Comparison of ENCODE assay signal across 13 mouse cellular contexts in the genomic region with DNA sequence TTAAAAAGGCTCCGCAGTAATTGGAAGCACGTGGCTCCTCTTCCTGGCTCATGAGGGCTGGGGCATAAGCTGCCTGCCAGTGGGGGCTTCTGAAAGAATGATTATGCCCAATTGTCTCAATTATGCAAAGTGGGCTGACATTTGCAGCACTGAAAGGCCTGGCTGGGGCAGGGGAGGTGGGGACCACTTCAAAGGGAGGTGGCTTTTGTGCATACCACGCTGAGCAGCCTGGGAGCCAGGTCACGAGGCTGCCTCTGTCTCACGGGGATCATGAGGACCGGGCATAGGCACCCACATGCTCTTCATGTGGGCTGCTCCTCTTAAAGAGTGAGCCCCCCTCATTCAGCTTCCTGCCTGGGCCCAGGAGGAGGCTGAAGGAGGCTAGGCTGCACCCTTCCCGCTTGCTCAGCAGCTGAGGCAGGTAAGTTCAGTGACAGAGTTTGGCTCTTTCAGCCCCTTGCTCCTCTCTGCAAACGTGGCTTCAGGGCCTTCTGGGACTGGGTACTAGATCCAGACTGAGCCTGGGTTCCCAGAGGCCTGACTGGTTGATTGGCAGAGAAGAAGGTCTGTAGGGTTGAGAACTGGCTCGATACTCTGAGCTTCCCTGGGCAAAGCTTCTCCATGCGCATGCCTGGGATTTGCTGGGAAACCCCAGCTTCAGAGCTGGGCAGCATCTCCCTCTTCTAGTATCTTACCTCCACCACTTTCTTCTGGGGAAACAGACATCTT. TPM values are rescaled to one million over a fixed set of nuclear protein-coding genes. Genes with fewer than 3 reads are reported as not detected.
A peak's percentile ranks its signal among the peaks of the same experiment; 100 is the strongest.
DNase-seq lines count a peak whose midpoint lies in the region; ATAC-seq lines count a peak whose summit lies in the region.
"Had no signal": no experiment of that assay in that cellular context is flagged by ENCODE, and none has a peak within 500 bp of the region (broad histone marks: within the 10 kb centered on the region; RNA-seq: fewer than 3 reads in every experiment).

No protein-coding gene starts in this region.

- intact Hi-C loops in heart, postnatal 14 days (cut with DNase I) = no loop called here

- ATAC-seq in embryonic facial prominence, embryonic 14.5 days (ENCODE audit: low read depth) = peak; percentile 63; the same call in 1 of the 2 replicates
- peak; percentile 12; the same call in 1 of the 2 replicates for ATAC-seq in megakaryocyte, adult 5-6 weeks (ENCODE audit: poor library complexity, severe bottlenecking)
- ATAC-seq: liver, embryonic 12.5 days had no signal

- peak; percentile 84 for DNase-seq in heart, adult 11 months
- no peak for DNase-seq in heart, postnatal 14 days
- peak; percentile 50 for DNase-seq in embryonic facial prominence, embryonic 14.5 days (ENCODE audit: low spot score)
- peak; percentile 66 for DNase-seq in thymus, postnatal 14 days
- no peak for DNase-seq in adrenal gland, postnatal 25 days
- no peak for DNase-seq in cerebellum, adult 9-11 months
- no peak for DNase-seq in lung, postnatal 14 days
- DNase-seq: cerebellum, postnatal 14 days; right cerebral cortex, postnatal 14 days had no signal

- no peak overlapping the region for H3K27ac ChIP-seq in embryonic facial prominence, embryonic 14.5 days (replicated peaks; ENCODE audit: low read depth, low read length)
- H3K27ac ChIP-seq: liver, embryonic 12.5 days had no signal

- H3K4me2 ChIP-seq in embryonic facial prominence, embryonic 14.5 days (ENCODE audit: low read depth, low read length) = no peak overlapping the region
- H3K4me2 ChIP-seq: liver, embryonic 12.5 days had no signal

- H3K9ac ChIP-seq in embryonic facial prominence, embryonic 14.5 days (ENCODE audit: low read depth, low read length) = no peak overlapping the region
- H3K9ac ChIP-seq: liver, embryonic 12.5 days had no signal

- H3K4me1 ChIP-seq in embryonic facial prominence, embryonic 14.5 days (ENCODE audit: control insufficient read depth, insufficient read depth, low read length) = peaks cover 10% of the 10 kb centered on the region; the same call in 1 of the 2 replicates
- H3K4me1 ChIP-seq: liver, embryonic 12.5 days had no signal

- no peaks in the 10 kb centered on the region for H3K27me3 ChIP-seq in embryonic facial prominence, embryonic 14.5 days (replicated peaks; ENCODE audit: control insufficient read depth, insufficient read depth, low read length)
- H3K27me3 ChIP-seq: liver, embryonic 12.5 days had no signal

- 32% methylated on average over 9 of the region's 10 CpGs for WGBS in embryonic facial prominence, embryonic 14.5 days

- no peak overlapping the region for H3K4me3 ChIP-seq in embryonic facial prominence, embryonic 14.5 days (ENCODE audit: low read depth, low read length)
- H3K4me3 ChIP-seq: liver, embryonic 12.5 days had no signal

- no peaks in the 10 kb centered on the region for H3K36me3 ChIP-seq in embryonic facial prominence, embryonic 14.5 days (ENCODE audit: control insufficient read depth, insufficient read depth, low read length)
- H3K36me3 ChIP-seq: liver, embryonic 12.5 days had no signal

- no peaks in the 10 kb centered on the region for H3K9me3 ChIP-seq in embryonic facial prominence, embryonic 14.5 days (ENCODE audit: control insufficient read depth, low read length)
- H3K9me3 ChIP-seq: liver, embryonic 12.5 days had no signal

RNA-seq across cellular contexts. Expression of gene Trpm1, which starts 31.7 kb away (rescaled TPM):
- total RNA-seq in heart, postnatal 14 days (2021) = under 1 TPM in 1 of 2 experiments, not detected in 1; 0.33 TPM
- 1.7 and 1.8 TPM in 2 replicates for polyA plus RNA-seq in embryonic facial prominence, embryonic 14.5 days (2014; fragmentation: Nextera tagmentation; extraction: Ambion mirVana)
- not detected in 2 replicates for total RNA-seq in megakaryocyte, adult 5-6 weeks (2015)
- not detected in 2 replicates for total RNA-seq in megakaryocyte, adult 5-6 weeks (2017)
- total RNA-seq in adrenal gland, postnatal 25 days (2021) = not detected in 2 replicates
- total RNA-seq: heart, postnatal 25 days; layer of hippocampus, adult 18-20 months had no signal
- polyA plus RNA-seq: liver, embryonic 12.5 days had no signal

Comparison
In these comparisons a context has a peak if more than half of its experiments do, and no peak if none do; other contexts are left out.
1. DNase-seq: peak in heart, adult 11 months (single experiment), embryonic facial prominence, embryonic 14.5 days (single experiment) and thymus, postnatal 14 days (single experiment); none in heart, postnatal 14 days (0 of 2), adrenal gland, postnatal 25 days (single experiment), cerebellum, adult 9-11 months (single experiment) and lung, postnatal 14 days (single experiment).